Mouse (Mus musculus): ENCODE results near the gene Snorc. TPM values are rescaled to one million over a fixed set of nuclear protein-coding genes. Genes with fewer than 3 reads are reported as not detected.
A peak's percentile ranks its signal among the peaks of the same experiment; 100 is the strongest.
"Not testable (repeated sequence)": the region's sequence is repeated elsewhere in the genome, so short reads cannot be mapped to it uniquely, and the experiment has no call there.

The Snorc gene
- polyA plus RNA-seq, 1 experiment from 2014 or later = 0.34 TPM

- H3K4me1 ChIP-seq (ENCODE audit: insufficient read depth) = no peaks in the 10 kb centered on the region
- no peak for ATAC-seq
- no peak overlapping the region for H3K4me2 ChIP-seq (ENCODE audit: low read depth, low read length)
- H3K9ac ChIP-seq (replicated peaks) = no peak overlapping the region
- no peaks in the 10 kb centered on the region for H3K36me3 ChIP-seq (replicated peaks; ENCODE audit: insufficient read depth, low read length)
- no peak for TF ChIP-seq EP300 (IDR thresholded peaks at IDR 0.05; ENCODE audit: low read depth)
- TF ChIP-seq CTCF (IDR thresholded peaks at IDR 0.05; ENCODE audit: low read depth) = no peak
- 80% methylated on average over 4 of the region's 4 CpGs for WGBS (ENCODE audit: insufficient replicate concordance)
- no peaks in the 10 kb centered on the region for H3K27me3 ChIP-seq (ENCODE audit: insufficient read depth, low read length)
- H3K4me3 ChIP-seq (ENCODE audit: low read depth, low read length) = no peak overlapping the region
- DNase-seq = no peak
- no peaks in the 10 kb centered on the region for H3K9me3 ChIP-seq (ENCODE audit: low read length)
- H3K27ac ChIP-seq (ENCODE audit: low read depth) = no peak overlapping the region
Measured at GRCm38 (mm10) chr1:87458045-87458444, 12.0 kb upstream of the Snorc start.

- H3K4me2 ChIP-seq (ENCODE audit: low read depth, low read length); H3K27ac ChIP-seq (ENCODE audit: low read depth); H3K4me3 ChIP-seq (ENCODE audit: low read depth, low read length); H3K36me3 ChIP-seq (replicated peaks; ENCODE audit: insufficient read depth, low read length); ATAC-seq; H3K27me3 ChIP-seq (ENCODE audit: insufficient read depth, low read length); H3K9me3 ChIP-seq (ENCODE audit: low read length); H3K9ac ChIP-seq (replicated peaks); DNase-seq; H3K4me1 ChIP-seq (ENCODE audit: insufficient read depth): not testable (repeated sequence)
- WGBS (ENCODE audit: insufficient replicate concordance) = 82% methylated on average over 5 of the region's 7 CpGs
Measured at GRCm38 (mm10) chr1:87459856-87460255, 10.2 kb upstream of the Snorc start.

- Histone ChIP-seq H3K4me1 (ENCODE audit: insufficient read depth) (peaks cover 3% of the 10 kb centered on the region), H3K9ac (replicated peaks) (no peak overlapping the region), H3K27me3 (ENCODE audit: insufficient read depth, low read length) (no peaks in the 10 kb centered on the region), H3K36me3 (replicated peaks; ENCODE audit: insufficient read depth, low read length) (no peaks in the 10 kb centered on the region), H3K9me3 (ENCODE audit: low read length) (no peaks in the 10 kb centered on the region), H3K4me2 (ENCODE audit: low read depth, low read length) (no peak overlapping the region), H3K4me3 (ENCODE audit: low read depth, low read length) (no peak overlapping the region), H3K27ac (ENCODE audit: low read depth) (no peak overlapping the region)
- 66% methylated on average over 9 of the region's 9 CpGs for WGBS (ENCODE audit: insufficient replicate concordance)
- DNase-seq (no peak), ATAC-seq (no peak)
- TF ChIP-seq CTCF (IDR thresholded peaks at IDR 0.05; ENCODE audit: low read depth) = no peak
- TF ChIP-seq EP300 (IDR thresholded peaks at IDR 0.05; ENCODE audit: low read depth) = no peak
Measured at GRCm38 (mm10) chr1:87467469-87467868, 2.6 kb upstream of the Snorc start.

- Histone ChIP-seq H3K4me3 (ENCODE audit: low read depth, low read length) (no peak overlapping the region), H3K4me2 (ENCODE audit: low read depth, low read length) (no peak overlapping the region), H3K36me3 (replicated peaks; ENCODE audit: insufficient read depth, low read length) (no peaks in the 10 kb centered on the region), H3K27me3 (ENCODE audit: insufficient read depth, low read length) (no peaks in the 10 kb centered on the region), H3K4me1 (ENCODE audit: insufficient read depth) (peaks cover 5% of the 10 kb centered on the region), H3K9me3 (ENCODE audit: low read length) (no peaks in the 10 kb centered on the region), H3K9ac (replicated peaks) (no peak overlapping the region), H3K27ac (ENCODE audit: low read depth) (no peak overlapping the region)
- DNase-seq (no peak), ATAC-seq (no peak)
- 54% methylated on average over 6 of the region's 6 CpGs for WGBS (ENCODE audit: insufficient replicate concordance)
- TF ChIP-seq EP300 (IDR thresholded peaks at IDR 0.05; ENCODE audit: low read depth) = no peak
- TF ChIP-seq CTCF (IDR thresholded peaks at IDR 0.05; ENCODE audit: low read depth) = peak; percentile 45
Measured at GRCm38 (mm10) chr1:87468321-87468720, 1.8 kb upstream of the Snorc start.

GRCm38 (mm10) chr1:87471914-87472313 lies 1.8 kb downstream of the Snorc start:
- H3K27me3 ChIP-seq (ENCODE audit: insufficient read depth, low read length) = peaks cover 8% of the 10 kb centered on the region; the same call in 1 of the 2 replicates
- ATAC-seq (no peak), DNase-seq (no peak)
- H3K27ac ChIP-seq (ENCODE audit: low read depth) = no peak overlapping the region
- peaks cover 5% of the 10 kb centered on the region for H3K4me1 ChIP-seq (ENCODE audit: insufficient read depth)
- H3K9me3 ChIP-seq (ENCODE audit: low read length) = no peaks in the 10 kb centered on the region
- H3K4me2 ChIP-seq (ENCODE audit: low read depth, low read length) = no peak overlapping the region
- H3K36me3 ChIP-seq (replicated peaks; ENCODE audit: insufficient read depth, low read length) = no peaks in the 10 kb centered on the region
- 58% methylated on average over 7 of the region's 7 CpGs for WGBS (ENCODE audit: insufficient replicate concordance)
- TF ChIP-seq EP300 (IDR thresholded peaks at IDR 0.05; ENCODE audit: low read depth) (no peak), CTCF (IDR thresholded peaks at IDR 0.05; ENCODE audit: low read depth) (no peak)
- H3K4me3 ChIP-seq (ENCODE audit: low read depth, low read length) = no peak overlapping the region
- H3K9ac ChIP-seq (replicated peaks) = no peak overlapping the region

- no peak for DNase-seq
- Histone ChIP-seq H3K9me3 (ENCODE audit: low read length) (no peaks in the 10 kb centered on the region), H3K4me2 (ENCODE audit: low read depth, low read length) (no peak overlapping the region), H3K27ac (ENCODE audit: low read depth) (no peak overlapping the region), H3K4me1 (ENCODE audit: insufficient read depth) (peaks cover 5% of the 10 kb centered on the region), H3K36me3 (replicated peaks; ENCODE audit: insufficient read depth, low read length) (no peaks in the 10 kb centered on the region), H3K4me3 (ENCODE audit: low read depth, low read length) (no peak overlapping the region), H3K27me3 (ENCODE audit: insufficient read depth, low read length) (peaks cover 8% of the 10 kb centered on the region; the same call in 1 of the 2 replicates), H3K9ac (replicated peaks) (no peak overlapping the region)
- no peak for TF ChIP-seq CTCF (IDR thresholded peaks at IDR 0.05; ENCODE audit: low read depth)
- TF ChIP-seq EP300 (IDR thresholded peaks at IDR 0.05; ENCODE audit: low read depth) = no peak
- ATAC-seq = peak; percentile 46; the same call in 1 of the 2 replicates
- 65% methylated on average over 7 of the region's 7 CpGs for WGBS (ENCODE audit: insufficient replicate concordance)
Measured at GRCm38 (mm10) chr1:87472576-87472975, 2.5 kb downstream of the Snorc start.

Data from liver, postnatal 0 days (tissue).